Mouse (Mus musculus) CH12.LX (cell line): ENCODE measurements around the gene Fgf11. TPM values are rescaled to one million over a fixed set of nuclear protein-coding genes. Genes with fewer than 3 reads are reported as not detected.

Experiments used
- DNase-seq: peaks from one replicate; pipeline ENCODE4 v3.0.0-alpha.2; 2013; ENCODE audit errors: extremely low read depth
- H3K27ac ChIP-seq: 2 replicates; pipeline ENCODE4 v1.5.1; 2012; ENCODE audit warnings: low read depth, mild to moderate bottlenecking, control low read depth, moderate library complexity; ENCODE audit not compliant: insufficient read depth
- H3K27me3 ChIP-seq: replicated peaks from 2 replicates; pipeline ENCODE3; 2012; ENCODE audit warnings: inconsistent platforms
- H3K36me3 ChIP-seq, 2 experiments: replicated peaks in 1 of 2; 2 replicates each; pipeline versions ENCODE3 to v1.6.1; 2012; ENCODE audit warnings: inconsistent platforms in 1 of 2, low read length in 1 of 2, mild to moderate bottlenecking in 1 of 2, mixed read lengths in 1 of 2, moderate library complexity in 1 of 2; ENCODE audit not compliant: control insufficient read depth in 1 of 2, insufficient read depth in 1 of 2
- H3K4me1 ChIP-seq, 2 experiments: 2 replicates each; pipeline ENCODE4 v1.6.1; 2012; ENCODE audit warnings: inconsistent platforms in 1 of 2, moderate library complexity in 1 of 2; ENCODE audit not compliant: insufficient read depth in 2 of 2, control insufficient read depth in 1 of 2
- H3K4me2 ChIP-seq: 2 replicates; pipeline ENCODE4 v1.6.1; 2012; ENCODE audit warnings: low read depth, mild to moderate bottlenecking, control low read depth; ENCODE audit not compliant: poor library complexity, insufficient read depth, severe bottlenecking
- H3K4me3 ChIP-seq, 3 experiments: fragments of 150-350 bp in 1 of 3; sonication (generic) in 1 of 3; replicated peaks in 1 of 3; 2 replicates each; pipeline versions ENCODE3 to v1.5.1; 2011 to 2012; ENCODE audit warnings: low read depth in 2 of 3, low read length in 2 of 3, mild to moderate bottlenecking in 2 of 3, moderate library complexity in 2 of 3, control low read depth in 1 of 3, improper control_type of control experiment in 1 of 3, inconsistent platforms in 1 of 3, mixed read lengths in 1 of 3; ENCODE audit not compliant: poor library complexity in 1 of 3
- H3K79me2 ChIP-seq: replicated peaks from 2 replicates; pipeline ENCODE4 v1.6.1; 2012; ENCODE audit warnings: mild to moderate bottlenecking, moderate library complexity; ENCODE audit not compliant: control insufficient read depth, poor library complexity, insufficient read depth, severe bottlenecking; ENCODE audit errors: extremely low read depth
- H3K9ac ChIP-seq: 2 replicates; pipeline ENCODE4 v1.6.1; 2012; ENCODE audit warnings: low read depth, mild to moderate bottlenecking, control low read depth, moderate library complexity; ENCODE audit not compliant: insufficient read depth
- H3K9me3 ChIP-seq: replicated peaks from 2 replicates; pipeline ENCODE3; 2012; ENCODE audit warnings: low read length, inconsistent platforms, mixed read lengths
- BHLHE40 ChIP-seq: IDR thresholded peaks from 2 replicates; pipeline ENCODE4 v1.6.1; 2011; ENCODE audit warnings: mild to moderate bottlenecking, low read depth, low read length, improper control_type of control experiment
- CTCF ChIP-seq, 2 experiments: IDR thresholded peaks in 1 of 2; conservative IDR thresholded peaks in 1 of 2; 2 replicates each; pipeline ENCODE4 v1.5.1; 2011 to 2012; ENCODE audit warnings: low read depth in 2 of 2, low read length in 2 of 2, improper control_type of control experiment in 1 of 2, inconsistent platforms in 1 of 2, mild to moderate bottlenecking in 1 of 2, moderate library complexity in 1 of 2
- EP300 ChIP-seq: IDR thresholded peaks from 2 replicates; pipeline ENCODE4 v1.6.1; 2011; ENCODE audit warnings: low read length, improper control_type of control experiment
- ETS1 ChIP-seq: conservative IDR thresholded peaks from 2 replicates; pipeline ENCODE4 v1.6.1; 2012; ENCODE audit warnings: low read depth, mild to moderate bottlenecking, inconsistent platforms, low read length, improper control_type of control experiment, moderate library complexity
- GABPA ChIP-seq: IDR thresholded peaks from 2 replicates; pipeline ENCODE4 v1.6.1; 2012; ENCODE audit warnings: low read depth, low read length, improper control_type of control experiment, inconsistent platforms; ENCODE audit not compliant: insufficient replicate concordance
- IRF4 ChIP-seq: IDR thresholded peaks from 2 replicates; pipeline ENCODE4 v1.6.1; 2014; ENCODE audit warnings: low read depth, mild to moderate bottlenecking, inconsistent platforms, low read length, improper control_type of control experiment
- JUN ChIP-seq: IDR thresholded peaks from 2 replicates; pipeline ENCODE4 v1.6.1; 2011; ENCODE audit warnings: low read depth, mild to moderate bottlenecking, low read length, improper control_type of control experiment, moderate library complexity; ENCODE audit not compliant: insufficient read depth
- JUND ChIP-seq: conservative IDR thresholded peaks from 2 replicates; pipeline ENCODE4 v1.6.1; 2011; ENCODE audit warnings: low read depth, low read length, improper control_type of control experiment
- MAFK ChIP-seq: IDR thresholded peaks from 2 replicates; pipeline ENCODE4 v1.6.1; 2011; ENCODE audit warnings: low read length, improper control_type of control experiment; ENCODE audit not compliant: insufficient replicate concordance
- MAX ChIP-seq: IDR thresholded peaks from 2 replicates; pipeline ENCODE4 v1.6.1; 2011; ENCODE audit warnings: low read length, improper control_type of control experiment
- MAZ ChIP-seq: IDR thresholded peaks from 2 replicates; pipeline ENCODE4 v1.6.1; 2012; ENCODE audit warnings: low read depth, mild to moderate bottlenecking, inconsistent platforms, low read length, improper control_type of control experiment, moderate library complexity
- MEF2A ChIP-seq: IDR thresholded peaks from 2 replicates; pipeline ENCODE4 v1.6.1; 2014; ENCODE audit warnings: low read depth, mild to moderate bottlenecking, inconsistent platforms, low read length, improper control_type of control experiment, borderline replicate concordance
- MXI1 ChIP-seq: IDR thresholded peaks from 2 replicates; pipeline ENCODE4 v1.6.1; 2011; ENCODE audit warnings: mild to moderate bottlenecking, low read depth, low read length, improper control_type of control experiment
- MYC ChIP-seq: IDR thresholded peaks from 2 replicates; pipeline ENCODE4 v1.6.1; 2011; ENCODE audit warnings: low read depth, mild to moderate bottlenecking, improper control_type of control experiment, low read length
- NELFE ChIP-seq: IDR thresholded peaks from 2 replicates; pipeline ENCODE4 v1.6.1; 2011; ENCODE audit warnings: low read depth, low read length, improper control_type of control experiment
- NRF1 ChIP-seq: IDR thresholded peaks from 2 replicates; pipeline ENCODE4 v1.6.1; 2014; ENCODE audit warnings: low read depth, mild to moderate bottlenecking, inconsistent platforms, low read length, improper control_type of control experiment, moderate library complexity
- PAX5 ChIP-seq: IDR thresholded peaks from 2 replicates; pipeline ENCODE4 v1.6.1; 2012; ENCODE audit warnings: low read length, inconsistent platforms, mixed read lengths
- POLR2AphosphoS2 ChIP-seq: IDR thresholded peaks from 2 replicates; pipeline ENCODE4 v1.6.1; 2011; ENCODE audit warnings: low read depth, low read length, improper control_type of control experiment
- RAD21 ChIP-seq: IDR thresholded peaks from 2 replicates; pipeline ENCODE4 v1.6.1; 2011; ENCODE audit warnings: low read depth, mild to moderate bottlenecking, low read length, improper control_type of control experiment, moderate library complexity
- SIN3A ChIP-seq: IDR thresholded peaks from 2 replicates; pipeline ENCODE4 v1.6.1; 2012; ENCODE audit warnings: low read length, improper control_type of control experiment, inconsistent platforms
- SMC3 ChIP-seq: IDR thresholded peaks from 2 replicates; pipeline ENCODE4 v1.6.1; 2011; ENCODE audit warnings: low read depth, low read length, improper control_type of control experiment
- USF1 ChIP-seq: IDR thresholded peaks from 2 replicates; pipeline ENCODE4 v1.6.1; 2014; ENCODE audit warnings: low read depth, mild to moderate bottlenecking, inconsistent platforms, low read length, improper control_type of control experiment
- USF2 ChIP-seq: conservative IDR thresholded peaks from 2 replicates; pipeline ENCODE4 v1.6.1; 2011; ENCODE audit warnings: low read depth, low read length, improper control_type of control experiment
- ZNF384 ChIP-seq: IDR thresholded peaks from 2 replicates; pipeline ENCODE4 v1.6.1; 2012; ENCODE audit warnings: low read depth, low read length, improper control_type of control experiment, inconsistent platforms
- dilution Hi-C: fragments of 300-500 bp; cut with MboI; formaldehyde crosslinking; loops from 2 replicates; pipeline ENCODE4 v1.14.3; 2020; ENCODE audit warnings: low sequenced_read_pairs; ENCODE audit not compliant: extremely low pct_unique_long_range_greater_than_20kb, extremely low pct_ligation_motif_present
- in situ Hi-C: fragments of 300-500 bp; cut with MboI; formaldehyde crosslinking; loops from 3 replicates; pipeline ENCODE4 v1.14.3; 2019; ENCODE audit warnings: low sequenced_read_pairs, low pct_ligation_motif_present, low pct_unique_long_range_greater_than_20kb, mixed read lengths
- polyA plus RNA-seq: library from polyadenylated mRNA; unstranded; fragments of >175 nt; gene quantifications from 2 replicates; pipeline ENCODE4 v1.2.1, GENCODE M21; 2012; ENCODE audit warnings: low read depth; ENCODE audit not compliant: insufficient read length
- total RNA-seq, 2 experiments: library from RNA; depleted of rRNA; stranded (reverse); fragments of 300-350 nt in 1 of 2; fragments of >200 nt in 1 of 2; gene quantifications; 2 replicates each; pipeline ENCODE4 v1.2.3; 2012 to 2014

The Fgf11 gene
- total and polyA plus RNA-seq, 3 experiments, result 0.93 to 3.9 (median 1.8) TPM

DNA sequence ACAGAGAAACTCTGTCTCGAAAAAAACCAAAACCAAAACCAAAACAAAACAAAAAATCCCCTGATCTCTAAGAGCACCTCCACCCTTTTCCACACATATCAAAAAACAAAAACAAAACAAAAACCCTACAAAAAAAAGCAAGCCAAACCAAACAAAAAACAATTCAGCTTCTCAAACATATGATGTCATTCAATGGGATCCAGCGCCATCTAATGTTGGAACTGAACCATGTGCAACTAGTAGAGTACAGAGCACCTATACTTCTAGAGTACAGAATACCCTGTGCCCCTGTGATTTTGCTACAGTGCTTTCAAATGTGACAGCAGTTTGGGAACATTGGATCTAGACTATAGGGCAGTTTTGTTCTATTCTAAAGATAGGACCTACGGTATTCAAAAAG, 47.0 kb downstream of the Fgf11 start:
- peak; percentile 69 for DNase-seq
- Histone ChIP-seq H3K4me1 (peaks cover 5 to 54% of the 10 kb centered on the region in 2 experiments), H3K36me3 (peaks cover 0 to 33% of the 10 kb centered on the region in 2 experiments)
- TF ChIP-seq POLR2AphosphoS2 (peak; percentile 8; the same call in 1 of the 2 replicates), ZNF384 (peak; percentile 72), ETS1 (0 out of 2 replicates have a peak, but pooled peaks have one; percentile 13), MYC (peak; percentile 94), IRF4 (peak; percentile 36; the same call in 1 of the 2 replicates), USF1 (no peak), MAFK (no peak; the same call in 1 of the 2 replicates), NELFE (no peak), USF2 (no peak), MXI1 (peak; percentile 75), JUND (peak; percentile 97), SMC3 (peak; percentile 57), SIN3A (peak; percentile 82), CTCF (conservative IDR thresholded peaks at IDR 0.05 in 1 of 2, IDR thresholded peaks at IDR 0.05 in 1 of 2; ENCODE audit: low read depth in 2 of 2, low read length in 2 of 2) (peak; percentile 14 to 86; a peak in 2 of 4 replicates), BHLHE40 (no peak), PAX5 (no peak), JUN (peak; percentile 94), MEF2A (no peak), MAX (peak; percentile 84), RAD21 (peak; percentile 61)
- TF ChIP-seq, all 38 proteins: peak for 13
- no peak overlapping the region for H3K27ac ChIP-seq
- peaks cover 79% of the 10 kb centered on the region for H3K79me2 ChIP-seq
- H3K27me3 ChIP-seq, result no peaks in the 10 kb centered on the region
- in situ Hi-C loops (loop anchor here (5.0 kb wide), 1 partner anchor 38 kb away; no protein-coding TSS in a partner anchor), dilution Hi-C loops (no loop called here)
- no peaks in the 10 kb centered on the region for H3K9me3 ChIP-seq
- peak overlapping the region; percentile 80; the same call in 1 of the 2 replicates for H3K4me2 ChIP-seq
- H3K9ac ChIP-seq, result peak overlapping the region; percentile 49; the same call in 1 of the 2 replicates
- no peak overlapping the region for H3K4me3 ChIP-seq

DNA sequence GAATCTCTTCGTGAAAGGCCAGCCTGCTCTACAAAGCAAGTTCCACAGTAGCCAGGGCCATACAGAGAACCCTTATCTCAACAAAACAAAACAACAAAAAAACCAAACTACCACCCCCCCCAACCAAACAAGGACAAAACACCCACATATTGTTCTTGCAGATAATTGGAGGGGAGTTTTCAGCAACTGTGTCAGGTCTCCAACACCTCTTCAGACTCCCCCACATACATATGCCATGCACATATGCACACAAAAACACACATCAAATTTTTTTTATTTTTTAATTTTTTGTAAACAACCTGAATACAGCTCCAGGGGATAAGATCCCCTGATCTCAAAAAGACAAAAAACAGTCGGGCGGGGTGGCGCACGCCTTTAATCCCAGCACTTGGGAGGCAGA, 47.4 kb downstream of the Fgf11 start:
- Histone ChIP-seq H3K79me2 (peaks cover 84% of the 10 kb centered on the region), H3K27me3 (no peaks in the 10 kb centered on the region), H3K9me3 (no peaks in the 10 kb centered on the region), H3K4me2 (peak overlapping the region; percentile 54; the same call in 1 of the 2 replicates), H3K4me1 (peaks cover 5 to 51% of the 10 kb centered on the region in 2 experiments), H3K9ac (no peak overlapping the region), H3K36me3 (peaks cover under 1 to 37% of the 10 kb centered on the region in 2 experiments), H3K27ac (no peak overlapping the region), H3K4me3 (no peak overlapping the region)
- dilution Hi-C loops (no loop called here), in situ Hi-C loops (no loop called here)
- TF ChIP-seq NRF1 (no peak), PAX5 (no peak), MEF2A (no peak), USF1 (no peak), GABPA (no peak), CTCF (conservative IDR thresholded peaks at IDR 0.05 in 1 of 2, IDR thresholded peaks at IDR 0.05 in 1 of 2; ENCODE audit: low read depth in 2 of 2, low read length in 2 of 2) (no peak), POLR2AphosphoS2 (no peak), MAZ (no peak), EP300 (no peak), JUND (no peak)
- DNase-seq, result no peak
